10 mouse cellular contexts compared by ENCODE assay signal in the genomic region with DNA sequence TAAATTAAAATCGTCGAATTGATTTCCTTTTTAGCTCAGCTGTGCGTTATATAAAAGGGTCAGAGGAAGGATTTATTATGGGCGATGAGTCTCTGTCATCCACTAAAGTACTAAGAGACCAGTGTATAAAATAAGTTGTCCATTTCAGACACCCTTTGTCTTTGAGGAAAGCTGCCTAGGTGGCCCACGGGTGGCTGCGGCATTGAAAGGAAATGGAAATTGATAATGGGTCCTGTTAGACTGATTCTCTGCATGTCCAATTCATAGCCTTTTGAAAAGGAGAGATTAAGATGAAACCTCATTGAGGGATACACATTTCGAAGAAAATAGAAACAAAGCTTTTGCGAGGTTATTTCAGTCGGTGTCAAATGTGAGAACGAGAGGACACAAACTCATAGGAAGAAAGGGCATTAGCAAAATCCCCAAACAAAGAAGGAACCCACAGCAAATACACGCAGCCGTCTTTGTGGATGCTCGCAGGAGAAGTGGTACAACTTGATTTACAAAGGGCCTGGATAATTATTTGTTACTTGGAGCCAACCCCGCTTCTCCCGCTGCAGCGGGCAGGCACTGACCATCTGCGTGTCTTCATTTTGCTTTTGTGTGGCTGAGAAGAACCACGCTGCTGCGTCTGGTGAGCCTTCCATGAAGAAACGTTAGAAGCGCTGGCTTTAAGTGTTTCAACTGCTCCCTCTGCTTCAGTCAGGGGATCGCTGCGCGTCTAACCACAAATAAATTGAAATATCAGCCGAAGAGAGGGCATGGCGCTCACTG.
DNase-seq lines count a peak whose midpoint lies in the region; ATAC-seq and TF ChIP-seq lines count a peak whose summit lies in the region.
"Had no signal": no experiment of that assay in that cellular context is flagged by ENCODE, and none has a peak within 500 bp of the region (broad histone marks: within the 10 kb centered on the region; RNA-seq: fewer than 3 reads in every experiment).

No protein-coding gene starts in this region.

- ATAC-seq in lung, embryonic 15.5 days (ENCODE audit: borderline replicate concordance, extremely low read depth, low FRiP score, low TSS enrichment) = no peak
- ATAC-seq in lung, postnatal 0 days = no peak
- no peak for ATAC-seq in embryonic facial prominence, embryonic 15.5 days (ENCODE audit: insufficient number of reproducible peaks, low FRiP score, low TSS enrichment, low read depth)
- ATAC-seq in stomach, postnatal 0 days (ENCODE audit: low FRiP score, low TSS enrichment) = no peak

- H3K27ac ChIP-seq in lung, embryonic 15.5 days = no peak overlapping the region
- H3K27ac ChIP-seq in lung, postnatal 0 days (ENCODE audit: low read length) = no peak overlapping the region
- no peak overlapping the region for H3K27ac ChIP-seq in embryonic facial prominence, embryonic 15.5 days (replicated peaks)
- H3K27ac ChIP-seq in stomach, postnatal 0 days (replicated peaks) = no peak overlapping the region
- H3K27ac ChIP-seq: heart, embryonic 15.5 days; limb, embryonic 15.5 days had no signal

- H3K4me3 ChIP-seq in lung, embryonic 15.5 days = no peak overlapping the region
- no peak overlapping the region for H3K4me3 ChIP-seq in lung, postnatal 0 days (ENCODE audit: low read depth, low read length)
- H3K4me3 ChIP-seq in embryonic facial prominence, embryonic 15.5 days (replicated peaks) = no peak overlapping the region
- H3K4me3 ChIP-seq in stomach, postnatal 0 days (ENCODE audit: low read depth, low read length) = no peak overlapping the region
- H3K4me3 ChIP-seq: heart, embryonic 15.5 days; limb, embryonic 15.5 days; myocyte had no signal

- H3K9me3 ChIP-seq in lung, embryonic 15.5 days = no peaks in the 10 kb centered on the region
- no peaks in the 10 kb centered on the region for H3K9me3 ChIP-seq in lung, postnatal 0 days (ENCODE audit: low read length)
- H3K9me3 ChIP-seq in embryonic facial prominence, embryonic 15.5 days (replicated peaks) = no peaks in the 10 kb centered on the region
- H3K9me3 ChIP-seq in stomach, postnatal 0 days (ENCODE audit: control insufficient read depth, low read length) = no peaks in the 10 kb centered on the region
- H3K9me3 ChIP-seq: heart, embryonic 15.5 days; limb, embryonic 15.5 days had no signal

- no peaks in the 10 kb centered on the region for H3K36me3 ChIP-seq in lung, embryonic 15.5 days
- no peaks in the 10 kb centered on the region for H3K36me3 ChIP-seq in lung, postnatal 0 days (ENCODE audit: insufficient read depth, low read length)
- no peaks in the 10 kb centered on the region for H3K36me3 ChIP-seq in embryonic facial prominence, embryonic 15.5 days
- H3K36me3 ChIP-seq in stomach, postnatal 0 days (ENCODE audit: control insufficient read depth, insufficient read depth, low read length) = no peaks in the 10 kb centered on the region
- H3K36me3 ChIP-seq: heart, embryonic 15.5 days; limb, embryonic 15.5 days had no signal

- H3K9ac ChIP-seq in lung, embryonic 15.5 days = no peak overlapping the region
- H3K9ac ChIP-seq in lung, postnatal 0 days (replicated peaks; ENCODE audit: low read depth) = no peak overlapping the region
- no peak overlapping the region for H3K9ac ChIP-seq in embryonic facial prominence, embryonic 15.5 days
- no peak overlapping the region for H3K9ac ChIP-seq in stomach, postnatal 0 days (ENCODE audit: low read length)
- H3K9ac ChIP-seq: heart, embryonic 15.5 days; limb, embryonic 15.5 days had no signal

- H3K27me3 ChIP-seq in lung, embryonic 15.5 days = no peaks in the 10 kb centered on the region
- H3K27me3 ChIP-seq in lung, postnatal 0 days (replicated peaks; ENCODE audit: insufficient read depth, low read length) = no peaks in the 10 kb centered on the region
- H3K27me3 ChIP-seq in embryonic facial prominence, embryonic 15.5 days = no peaks in the 10 kb centered on the region
- H3K27me3 ChIP-seq in stomach, postnatal 0 days (ENCODE audit: control insufficient read depth, insufficient read depth, low read length) = no peaks in the 10 kb centered on the region
- H3K27me3 ChIP-seq: heart, embryonic 15.5 days; limb, embryonic 15.5 days had no signal

- no peak for TF ChIP-seq EP300 in lung, postnatal 0 days (IDR thresholded peaks at IDR 0.05)
- TF ChIP-seq EP300 in stomach, postnatal 0 days (optimal IDR thresholded peaks at IDR 0.05) = no peak

- peak overlapping the region; percentile 1; the same call in 1 of the 2 replicates for H3K4me2 ChIP-seq in lung, embryonic 15.5 days
- no peak overlapping the region for H3K4me2 ChIP-seq in lung, postnatal 0 days (replicated peaks; ENCODE audit: low read depth, low read length)
- peak overlapping the region; percentile 30 for H3K4me2 ChIP-seq in embryonic facial prominence, embryonic 15.5 days (replicated peaks)
- H3K4me2 ChIP-seq in stomach, postnatal 0 days (replicated peaks; ENCODE audit: low read depth) = peak overlapping the region; percentile 14; the same call in 1 of the 2 replicates
- H3K4me2 ChIP-seq: heart, embryonic 15.5 days; limb, embryonic 15.5 days had no signal

- DNase-seq in lung, postnatal 0 days (ENCODE audit: low spot score) = no peak
- DNase-seq in layer of hippocampus, postnatal 14 days (ENCODE audit: low spot score in 2 of 2) = peak; percentile 8 to 28
- DNase-seq in stomach, postnatal 0 days (ENCODE audit: low spot score) = no peak
- DNase-seq in kidney, postnatal 36 days = no peak
- DNase-seq in ovary, postnatal 10 days (ENCODE audit: low spot score) = no peak

- no peaks in the 10 kb centered on the region for H3K4me1 ChIP-seq in lung, embryonic 15.5 days
- no peaks in the 10 kb centered on the region for H3K4me1 ChIP-seq in lung, postnatal 0 days (ENCODE audit: insufficient read depth, low read depth, low read length)
- H3K4me1 ChIP-seq in embryonic facial prominence, embryonic 15.5 days = no peaks in the 10 kb centered on the region
- H3K4me1 ChIP-seq in stomach, postnatal 0 days (replicated peaks; ENCODE audit: control insufficient read depth, insufficient read depth) = no peaks in the 10 kb centered on the region
- H3K4me1 ChIP-seq: heart, embryonic 15.5 days; limb, embryonic 15.5 days had no signal

- 61% methylated on average over 26 of the region's 26 CpGs for WGBS in lung, embryonic 15.5 days
- 64% methylated on average over 26 of the region's 26 CpGs for WGBS in lung, postnatal 0 days
- WGBS in embryonic facial prominence, embryonic 15.5 days = 60% methylated on average over 26 of the region's 26 CpGs
- 58% methylated on average over 26 of the region's 26 CpGs for WGBS in stomach, postnatal 0 days

- TF ChIP-seq CTCF in lung, postnatal 0 days (IDR thresholded peaks at IDR 0.05) = no peak
- no peak for TF ChIP-seq CTCF in stomach, postnatal 0 days (IDR thresholded peaks at IDR 0.05; ENCODE audit: low read depth)

Comparison
In these comparisons a context has a peak if more than half of its experiments do, and no peak if none do; other contexts are left out.
1. DNase-seq: peak in layer of hippocampus, postnatal 14 days (2 of 2); none in lung, postnatal 0 days (single experiment), stomach, postnatal 0 days (single experiment), kidney, postnatal 36 days (0 of 2) and ovary, postnatal 10 days (single experiment).